Mouse (Mus musculus) spleen, adult 2 months (tissue): ENCODE results near the gene Polr2e. TPM values are rescaled to one million over a fixed set of nuclear protein-coding genes. Genes with fewer than 3 reads are reported as not detected.

ENCODE experiments used
- DNase-seq, 2 experiments: peaks; one replicate each; pipeline versions ENCODE4 v3.0.0 to v3.0.0-alpha.2; 2012 to 2021; ENCODE audit warnings: low spot score in 2 of 2, low read depth in 1 of 2
- H3K27ac ChIP-seq: fragments of 200-500 bp; 2 replicates; pipeline ENCODE4 v1.5.1; 2012; ENCODE audit warnings: low read length, inconsistent platforms; ENCODE audit not compliant: insufficient read depth
- H3K27me3 ChIP-seq: fragments of 200-500 bp; 2 replicates; pipeline ENCODE4 v1.6.1; 2012; ENCODE audit warnings: mild to moderate bottlenecking, moderate library complexity, low read length, inconsistent platforms; ENCODE audit not compliant: control insufficient read depth, insufficient read depth
- H3K36me3 ChIP-seq: fragments of 200-500 bp; 2 replicates; pipeline ENCODE4 v1.6.1; 2012; ENCODE audit warnings: mild to moderate bottlenecking, low read length, inconsistent platforms; ENCODE audit not compliant: control insufficient read depth, insufficient read depth
- H3K4me1 ChIP-seq: fragments of 200-500 bp; 2 replicates; pipeline ENCODE4 v1.6.1; 2011; ENCODE audit warnings: inconsistent platforms; ENCODE audit not compliant: control insufficient read depth, insufficient read depth, insufficient read length
- H3K4me3 ChIP-seq: fragments of 200-500 bp; 2 replicates; pipeline ENCODE4 v1.5.1; 2011; ENCODE audit warnings: mild to moderate bottlenecking, inconsistent platforms; ENCODE audit not compliant: insufficient read depth, insufficient read length; ENCODE audit errors: extremely low read depth
- CTCF ChIP-seq: fragments of 200-500 bp; IDR thresholded peaks from 2 replicates; pipeline ENCODE4 v1.5.1; 2011; ENCODE audit warnings: mild to moderate bottlenecking, inconsistent platforms; ENCODE audit not compliant: insufficient read depth, insufficient read length, insufficient replicate concordance; ENCODE audit errors: extremely low read depth
- POLR2A ChIP-seq: fragments of 200-500 bp; IDR thresholded peaks from 2 replicates; pipeline ENCODE4 v1.6.1; 2011; ENCODE audit warnings: low read depth, low read length, inconsistent platforms
- WGBS: fragments of 180-500 bp; shearing (Covaris S2); methylation state at CpG from one replicate; pipeline ENCODE4 v1.1.7; 2018; 5-methylcytosine and 5-hydroxymethylcytosine counted together
- polyA plus RNA-seq: library from polyadenylated mRNA; depleted of rRNA; stranded (reverse); fragments of >200 nt; gene quantifications from 2 replicates; pipeline ENCODE4 v1.2.3, GENCODE M21; 2012

Polr2e gene
- polyA plus RNA-seq, 1 experiment, result 139 TPM

- H3K36me3 ChIP-seq, result peaks cover 81% of the 10 kb centered on the region
- peaks cover 52% of the 10 kb centered on the region; the same call in 1 of the 2 replicates for H3K4me1 ChIP-seq
- WGBS, result 52% methylated on average over 5 of the region's 5 CpGs
- no peak overlapping the region for H3K4me3 ChIP-seq
- DNase-seq, result no peak
- peak overlapping the region; percentile 94 for H3K27ac ChIP-seq
- TF ChIP-seq POLR2A, result no peak
- TF ChIP-seq CTCF, result no peak
- no peaks in the 10 kb centered on the region for H3K27me3 ChIP-seq
Observed at GRCm38 (mm10) chr10:80023758-80024157, 15.8 kb downstream of the Polr2e start.

DNA sequence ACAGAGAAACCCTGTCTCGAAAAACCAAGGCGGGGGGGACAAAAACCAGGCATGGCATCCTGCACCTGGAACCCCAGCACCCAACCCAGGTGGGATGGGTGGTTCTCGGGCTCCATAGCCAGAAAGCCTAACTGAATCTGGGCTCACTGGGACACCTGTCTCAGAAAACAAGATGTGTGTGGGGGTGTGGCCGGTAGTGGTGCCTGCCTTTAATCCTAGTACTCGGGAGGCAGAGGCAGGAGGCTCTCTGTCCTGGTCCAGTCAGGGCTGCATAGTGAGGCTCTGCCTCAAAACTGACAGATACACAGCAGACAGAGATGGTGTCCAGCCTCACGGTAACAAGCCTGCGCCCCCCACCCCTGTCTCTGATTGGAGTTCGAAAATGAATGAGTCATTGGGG is 16.8 kb downstream of the Polr2e start:
- Histone ChIP-seq H3K27me3 (no peaks in the 10 kb centered on the region), H3K36me3 (peaks cover 74% of the 10 kb centered on the region), H3K27ac (peak overlapping the region; percentile 79), H3K4me1 (peaks cover 50% of the 10 kb centered on the region; the same call in 1 of the 2 replicates), H3K4me3 (no peak overlapping the region)
- 84% methylated on average over 8 of the region's 8 CpGs for WGBS
- DNase-seq, result no peak
- no peak for TF ChIP-seq POLR2A
- no peak for TF ChIP-seq CTCF

- 25% methylated on average over 12 of the region's 12 CpGs for WGBS
- TF ChIP-seq POLR2A, result no peak
- no peak for TF ChIP-seq CTCF
- H3K36me3 ChIP-seq, result peaks cover 71% of the 10 kb centered on the region
- H3K27ac ChIP-seq, result peak overlapping the region; percentile 79
- DNase-seq, result no peak
- no peak overlapping the region for H3K4me3 ChIP-seq
- H3K4me1 ChIP-seq, result peaks cover 50% of the 10 kb centered on the region; the same call in 1 of the 2 replicates
- no peaks in the 10 kb centered on the region for H3K27me3 ChIP-seq
Observed at GRCm38 (mm10) chr10:80022164-80022563, 17.4 kb downstream of the Polr2e start.

DNA sequence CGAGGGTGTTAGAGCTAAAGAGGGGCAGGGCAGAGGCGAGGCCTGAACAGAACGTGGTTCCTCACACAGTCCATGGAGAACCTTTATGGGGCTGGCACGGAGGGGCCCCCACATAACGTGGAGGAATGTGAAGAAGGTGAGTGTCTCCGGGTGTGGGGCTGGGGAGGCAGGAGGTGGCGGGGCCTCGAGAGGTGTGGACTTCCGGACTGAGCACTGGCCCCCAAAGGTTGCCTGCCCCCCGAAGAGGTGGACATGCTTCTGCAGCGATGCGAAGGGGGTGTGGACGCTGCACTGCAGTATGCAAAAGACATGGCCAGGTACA is 18.3 kb downstream of the Polr2e start:
- no peak for DNase-seq
- 83% methylated on average over 13 of the region's 13 CpGs for WGBS
- peaks cover 62% of the 10 kb centered on the region for H3K36me3 ChIP-seq
- H3K4me3 ChIP-seq, result no peak overlapping the region
- peak overlapping the region; percentile 92 for H3K27ac ChIP-seq
- no peaks in the 10 kb centered on the region for H3K27me3 ChIP-seq
- TF ChIP-seq CTCF, result no peak
- no peak for TF ChIP-seq POLR2A
- peaks cover 46% of the 10 kb centered on the region; the same call in 1 of the 2 replicates for H3K4me1 ChIP-seq

GRCm38 (mm10) chr10:80020603-80021319 is 18.8 kb downstream of the Polr2e start:
- DNase-seq, result no peak
- Histone ChIP-seq H3K27ac (peak overlapping the region; percentile 92), H3K4me1 (peaks cover 46% of the 10 kb centered on the region; the same call in 1 of the 2 replicates), H3K36me3 (peaks cover 57% of the 10 kb centered on the region), H3K27me3 (no peaks in the 10 kb centered on the region), H3K4me3 (no peak overlapping the region)
- no peak for TF ChIP-seq POLR2A
- no peak for TF ChIP-seq CTCF
- WGBS, result 85% methylated on average over 18 of the region's 18 CpGs

DNA sequence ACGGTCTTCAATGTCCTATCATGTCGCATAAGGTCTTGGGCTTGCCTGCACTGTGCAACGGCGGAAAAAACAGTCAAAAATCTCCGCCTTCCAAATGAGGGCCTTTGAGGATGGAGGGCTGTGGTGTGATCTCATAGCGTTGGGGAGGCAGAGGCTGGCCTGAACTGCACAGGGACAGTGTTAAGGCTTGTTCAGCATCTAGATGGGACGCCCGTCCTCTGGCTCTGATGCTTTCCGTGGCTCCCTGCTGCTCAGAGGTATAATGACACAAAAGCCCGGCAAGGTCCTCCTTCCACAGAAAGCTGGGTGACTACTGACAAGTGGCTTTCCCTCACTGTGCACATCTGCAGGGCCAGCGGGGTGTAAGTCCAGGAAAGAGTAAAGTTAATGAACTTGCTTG is 19.4 kb downstream of the Polr2e start:
- H3K4me1 ChIP-seq, result peaks cover 44% of the 10 kb centered on the region; the same call in 1 of the 2 replicates
- 83% methylated on average over 11 of the region's 11 CpGs for WGBS
- TF ChIP-seq POLR2A, result no peak
- TF ChIP-seq CTCF, result no peak
- H3K27ac ChIP-seq, result peak overlapping the region; percentile 92
- H3K36me3 ChIP-seq, result peaks cover 52% of the 10 kb centered on the region
- H3K27me3 ChIP-seq, result no peaks in the 10 kb centered on the region
- peak overlapping the region; percentile 15; the same call in 1 of the 2 replicates for H3K4me3 ChIP-seq
- no peak for DNase-seq

DNA sequence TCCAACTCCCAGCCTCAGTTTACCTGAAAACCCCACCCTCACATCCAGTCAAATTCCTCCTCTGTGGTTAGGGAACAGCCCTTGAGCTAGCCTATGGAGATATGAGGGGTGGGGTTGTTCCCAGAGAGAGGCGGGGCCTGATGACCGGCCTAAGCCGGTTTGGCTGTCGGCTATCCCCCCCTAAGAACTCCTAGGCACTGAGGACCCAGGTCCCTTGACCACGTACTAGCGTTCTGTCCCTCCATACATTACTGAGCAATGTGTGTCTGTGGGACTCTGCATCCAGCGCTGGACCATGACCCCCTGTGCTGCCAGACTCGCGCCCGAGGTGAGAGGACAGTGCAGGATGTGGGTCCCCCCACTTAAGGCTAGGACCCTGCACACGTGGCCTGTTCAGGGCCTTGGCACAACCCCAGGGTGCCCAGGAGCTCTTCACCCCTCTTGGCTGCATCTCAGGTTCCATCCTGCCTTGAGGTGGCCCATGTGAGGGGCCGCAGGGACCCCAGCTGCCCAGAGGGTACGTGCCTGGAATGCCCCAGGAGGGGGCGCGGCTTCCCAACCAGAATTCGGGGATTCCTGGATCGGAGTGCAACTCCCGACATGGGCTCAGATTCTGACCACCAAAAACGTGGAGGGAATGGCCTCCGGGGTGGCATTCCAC is 20.0 kb downstream of the Polr2e start:
- H3K27me3 ChIP-seq, result no peaks in the 10 kb centered on the region
- TF ChIP-seq CTCF (no peak), POLR2A (no peak)
- 84% methylated on average over 20 of the region's 20 CpGs for WGBS
- peak overlapping the region; percentile 53 for H3K4me3 ChIP-seq
- H3K27ac ChIP-seq, result peak overlapping the region; percentile 92
- H3K36me3 ChIP-seq, result peaks cover 46% of the 10 kb centered on the region
- no peak for DNase-seq
- H3K4me1 ChIP-seq, result peaks cover 38% of the 10 kb centered on the region; the same call in 1 of the 2 replicates
